Mouse (Mus musculus) heart, adult 2 months (tissue): ENCODE measurements at regions not wholly inside any gene's neighbourhood (a gene's known extent, or its start where the extent isn't known, plus 50 kb on each side); places are given as distances from the start of the nearest gene placed in this dataset.

Source experiments
- DNase-seq, 2 experiments: peaks; one replicate each; pipeline ENCODE4 v3.0.0; 2021
- H3K27ac ChIP-seq: fragments of 200-600 bp; 2 replicates; pipeline ENCODE4 v1.8.1; 2022
- H3K27me3 ChIP-seq: fragments of 200-500 bp; 2 replicates; pipeline ENCODE4 v1.6.1; 2012; ENCODE audit warnings: mild to moderate bottlenecking, low read length, inconsistent platforms, mixed read lengths; ENCODE audit not compliant: control insufficient read depth, insufficient read depth
- H3K36me3 ChIP-seq: fragments of 200-500 bp; 2 replicates; pipeline ENCODE4 v1.6.1; 2012; ENCODE audit warnings: low read length, inconsistent platforms; ENCODE audit not compliant: control insufficient read depth, insufficient read depth
- H3K4me1 ChIP-seq: fragments of 200-500 bp; 2 replicates; pipeline ENCODE4 v1.6.1; 2011; ENCODE audit warnings: low read length; ENCODE audit not compliant: control insufficient read depth, insufficient read depth
- H3K4me3 ChIP-seq: fragments of 200-600 bp; 2 replicates; pipeline ENCODE4 v1.8.1; 2022
- H3K79me2 ChIP-seq: fragments of 200-500 bp; replicated peaks from 2 replicates; pipeline ENCODE4 v1.6.1; 2012; ENCODE audit warnings: mild to moderate bottlenecking, inconsistent platforms, low read length, moderate library complexity, mixed read lengths; ENCODE audit not compliant: control insufficient read depth, insufficient read depth
- H3K9ac ChIP-seq: fragments of 200-500 bp; 2 replicates; pipeline ENCODE4 v1.6.1; 2012; ENCODE audit warnings: low read depth, mild to moderate bottlenecking, control low read depth, inconsistent platforms, low read length, mixed read lengths
- CTCF ChIP-seq: fragments of 200-600 bp; IDR thresholded peaks from 2 replicates; pipeline ENCODE4 v1.8.1; 2022; ENCODE audit warnings: antibody characterized with exemption, mild to moderate bottlenecking, moderate library complexity
- EP300 ChIP-seq: fragments of 200-500 bp; IDR thresholded peaks from 2 replicates; pipeline ENCODE4 v1.6.1; 2011; ENCODE audit warnings: low read depth, low read length, control low read depth; ENCODE audit not compliant: insufficient read depth
- POLR2A ChIP-seq: fragments of 200-500 bp; IDR thresholded peaks from 2 replicates; pipeline ENCODE4 v1.6.1; 2011; ENCODE audit warnings: mild to moderate bottlenecking, low read depth, low read length, control low read depth; ENCODE audit not compliant: insufficient read depth
- WGBS: fragments of 180-500 bp; shearing (Covaris S2); methylation state at CpG from one replicate; pipeline ENCODE4 v1.1.7; 2018; 5-methylcytosine and 5-hydroxymethylcytosine counted together
- intact Hi-C: fragments of 180-260 bp; cut with DNase I; formaldehyde crosslinking; loops from one replicate; pipeline ENCODE4 v1.15.1; 2025

GRCm38 (mm10) chr10:43684247-43685033 lies 106.4 kb downstream of the Cd24a start:
- Histone ChIP-seq H3K9ac (no peak overlapping the region), H3K79me2 (no peaks in the 10 kb centered on the region), H3K27me3 (no peaks in the 10 kb centered on the region), H3K36me3 (no peaks in the 10 kb centered on the region), H3K4me3 (no peak overlapping the region), H3K4me1 (peaks cover 2% of the 10 kb centered on the region), H3K27ac (no peak overlapping the region)
- DNase-seq, result no peak
- intact Hi-C loops, result no loop called here
- TF ChIP-seq POLR2A (no peak), EP300 (no peak), CTCF (no peak)
- WGBS, result 69% methylated on average over 12 of the region's 12 CpGs

- Histone ChIP-seq H3K9ac (no peak overlapping the region), H3K27me3 (no peaks in the 10 kb centered on the region), H3K27ac (no peak overlapping the region), H3K79me2 (no peaks in the 10 kb centered on the region), H3K4me3 (no peak overlapping the region), H3K36me3 (no peaks in the 10 kb centered on the region), H3K4me1 (peaks cover 2% of the 10 kb centered on the region)
- no peak for TF ChIP-seq POLR2A
- TF ChIP-seq CTCF, result no peak
- no peak for TF ChIP-seq EP300
- peak in 1 of 2 experiments; percentile 12 for DNase-seq
- intact Hi-C loops, result no loop called here
- 18% methylated on average over 10 of the region's 10 CpGs for WGBS
Observed at GRCm38 (mm10) chr10:43689161-43689913, 111.3 kb downstream of the Cd24a start.

GRCm38 (mm10) chr10:43689914-43690316 lies 111.8 kb downstream of the Cd24a start:
- Histone ChIP-seq H3K27ac (no peak overlapping the region), H3K4me3 (no peak overlapping the region), H3K79me2 (no peaks in the 10 kb centered on the region), H3K4me1 (peaks cover 2% of the 10 kb centered on the region), H3K27me3 (no peaks in the 10 kb centered on the region), H3K36me3 (no peaks in the 10 kb centered on the region), H3K9ac (no peak overlapping the region)
- TF ChIP-seq EP300 (no peak), POLR2A (no peak), CTCF (no peak)
- WGBS, result 41% methylated on average over 8 of the region's 8 CpGs
- DNase-seq, result no peak
- intact Hi-C loops, result no loop called here

GRCm38 (mm10) chr10:43693974-43694373 lies 115.9 kb downstream of the Cd24a start:
- intact Hi-C loops, result no loop called here
- DNase-seq, result no peak
- Histone ChIP-seq H3K9ac (no peak overlapping the region), H3K79me2 (no peaks in the 10 kb centered on the region), H3K27ac (no peak overlapping the region), H3K36me3 (no peaks in the 10 kb centered on the region), H3K4me1 (peaks cover 2% of the 10 kb centered on the region), H3K27me3 (no peaks in the 10 kb centered on the region), H3K4me3 (no peak overlapping the region)
- no peak for TF ChIP-seq CTCF
- TF ChIP-seq EP300, result no peak
- no peak for TF ChIP-seq POLR2A
- 43% methylated on average over 5 of the region's 5 CpGs for WGBS

- DNase-seq, result no peak
- no peaks in the 10 kb centered on the region for H3K36me3 ChIP-seq
- WGBS, result 63% methylated on average over 6 of the region's 6 CpGs
- no peaks in the 10 kb centered on the region for H3K79me2 ChIP-seq
- no peak for TF ChIP-seq EP300
- TF ChIP-seq POLR2A, result no peak
- TF ChIP-seq CTCF, result no peak
- H3K27ac ChIP-seq, result no peak overlapping the region
- intact Hi-C loops, result no loop called here
- H3K4me1 ChIP-seq, result no peaks in the 10 kb centered on the region; the same call in 1 of the 2 replicates
- no peak overlapping the region for H3K4me3 ChIP-seq
- no peak overlapping the region for H3K9ac ChIP-seq
- H3K27me3 ChIP-seq, result no peaks in the 10 kb centered on the region
Observed at GRCm38 (mm10) chr10:43694508-43694907, 116.4 kb downstream of the Cd24a start.

- no peak overlapping the region for H3K27ac ChIP-seq
- no peaks in the 10 kb centered on the region for H3K27me3 ChIP-seq
- H3K9ac ChIP-seq, result no peak overlapping the region
- no peak for DNase-seq
- H3K4me3 ChIP-seq, result no peak overlapping the region
- H3K79me2 ChIP-seq, result no peaks in the 10 kb centered on the region
- intact Hi-C loops, result no loop called here
- no peaks in the 10 kb centered on the region for H3K36me3 ChIP-seq
- H3K4me1 ChIP-seq, result no peaks in the 10 kb centered on the region
- 78% methylated on average over 10 of the region's 10 CpGs for WGBS
- TF ChIP-seq EP300 (no peak), POLR2A (no peak), CTCF (no peak)
Observed at GRCm38 (mm10) chr10:43695470-43695869, 117.4 kb downstream of the Cd24a start.
